Comparison of ENCODE assay signal across 24 mouse cellular contexts in the genomic region with DNA sequence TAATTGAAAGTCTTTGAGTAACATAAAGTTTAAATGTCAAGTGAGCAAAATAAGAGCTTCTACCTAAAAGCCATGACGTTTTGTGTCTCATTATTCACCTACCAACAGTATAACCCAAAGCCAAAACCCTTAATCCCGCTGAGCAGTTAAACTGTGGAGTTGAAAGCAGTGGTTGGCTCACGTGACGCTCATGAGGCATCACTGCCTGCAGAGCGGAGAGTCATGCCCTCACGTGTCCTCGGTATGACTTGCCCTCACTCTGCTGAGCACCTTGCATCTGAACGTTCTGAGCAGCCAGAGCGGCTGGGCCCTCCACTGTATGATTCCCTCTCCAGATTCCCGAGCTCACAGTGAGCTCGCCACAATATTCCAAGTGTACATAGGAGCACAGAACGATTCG.
DNase-seq lines count a peak whose midpoint lies in the region; ATAC-seq lines count a peak whose summit lies in the region.
"Had no signal": no experiment of that assay in that cellular context is flagged by ENCODE, and none has a peak within 500 bp of the region (broad histone marks: within the 10 kb centered on the region; RNA-seq: fewer than 3 reads in every experiment).

No protein-coding gene starts in this region.

- DNase-seq in CD4-positive, CD25-positive, alpha-beta regulatory T cell, adult 2 months (ENCODE audit: low read depth, low spot score), result peak; percentile 8
- peak; percentile 62 to 70 for DNase-seq in kidney, adult 8-10 months
- DNase-seq in kidney, postnatal 4 days, result no peak
- peak; percentile 44 for DNase-seq in induced T-regulatory cell, adult 2 months (ENCODE audit: low read depth)
- DNase-seq in naive thymus-derived CD4-positive, alpha-beta T cell, adult 2 months (ENCODE audit: low read depth), result peak; percentile 9
- DNase-seq in adrenal gland, postnatal 4 days (ENCODE audit: low spot score in 2 of 2), result no peak
- no peak for DNase-seq in adrenal gland, postnatal 14 days
- DNase-seq: adrenal gland, adult 2 months; cerebellum, adult 11-12 months; cerebellum, adult 9-11 months; gastrocnemius, postnatal 10 days; heart, postnatal 14 days; layer of hippocampus, adult 9-11 months; liver, embryonic 13.5 days; lung, adult 18-20 months; right cerebral cortex, adult 18-20 months; thymus, adult 18-20 months; thymus, postnatal 25 days had no signal

- ATAC-seq in CD4-positive, CD25-positive, alpha-beta regulatory T cell, adult 4 months, result no peak
- ATAC-seq: activated CD4-positive, CD25-positive, alpha-beta regulatory T cell, adult 4 months; forebrain, embryonic 15.5 days; hindbrain, embryonic 16.5 days; intestine, embryonic 15.5 days; midbrain, embryonic 16.5 days had no signal

Comparison
In these comparisons a context has a peak if more than half of its experiments do, and no peak if none do; other contexts are left out.
1. DNase-seq: peak in CD4-positive, CD25-positive, alpha-beta regulatory T cell, adult 2 months (single experiment), kidney, adult 8-10 months (2 of 2), induced T-regulatory cell, adult 2 months (single experiment) and naive thymus-derived CD4-positive, alpha-beta T cell, adult 2 months (single experiment); none in kidney, postnatal 4 days (0 of 2), adrenal gland, postnatal 4 days (0 of 2) and adrenal gland, postnatal 14 days (single experiment).